Mouse (Mus musculus) left cerebral cortex, adult 2 months (tissue): ENCODE results near the gene Vwf. TPM values are rescaled to one million over a fixed set of nuclear protein-coding genes. Genes with fewer than 3 reads are reported as not detected.

ENCODE experiments used
- DNase-seq, 2 experiments: peaks; one replicate each; pipeline ENCODE4 v3.0.0; 2021 to 2022; ENCODE audit warnings: low spot score in 2 of 2, mixed read lengths in 1 of 2; ENCODE audit errors: extremely low spot score in 1 of 2
- H3K27ac ChIP-seq: fragments of 200-600 bp; 2 replicates; pipeline ENCODE4 v1.8.1; 2022
- H3K4me3 ChIP-seq: fragments of 200-600 bp; 2 replicates; pipeline ENCODE4 v1.8.1; 2022
- CTCF ChIP-seq: fragments of 200-600 bp; IDR thresholded peaks from 2 replicates; pipeline ENCODE4 v1.8.1; 2022; ENCODE audit warnings: antibody characterized with exemption, mild to moderate bottlenecking, moderate library complexity
- intact Hi-C: fragments of 180-260 bp; cut with DNase I; formaldehyde crosslinking; loops from one replicate; pipeline ENCODE4 v1.15.1; 2025
- long read RNA-seq, 2 experiments: library from polyadenylated mRNA; stranded (forward); transcript quantifications; one replicate each; pipeline ENCODE4 v2.0.0; 2021; ENCODE audit warnings: borderline mapping rate in 2 of 2
- total RNA-seq, 2 experiments: library from RNA; stranded (reverse); gene quantifications; 2 replicates each; pipeline ENCODE4 v1.2.3; 2021

Gene Vwf
- total RNA-seq: 10 to 100 TPM; 13.7 to 14.6 TPM
- long read RNA-seq, experiment 1, full-length matches to known transcripts: 6 of 9 reads
- long read RNA-seq, experiment 1, partial matches to known transcripts: 1 of 9 reads
- long read RNA-seq, experiment 1, other reads (novel, unspliced or antisense): 2 of 9 reads
- long read RNA-seq, experiment 2, full-length matches to known transcripts: 20 of 24 reads
- long read RNA-seq, experiment 2, partial matches to known transcripts: 4 of 24 reads
- long read RNA-seq, experiment 2, other reads (novel, unspliced or antisense): 0 of 24 reads

GRCm38 (mm10) chr6:125546474-125546873, at the start of gene Vwf:
Vwf (plus strand) TSS chr6:125546774.
- Histone ChIP-seq H3K4me3 (no peak within 1 kb of the TSS), H3K27ac (no peak within 1 kb of the TSS)
- no peak for TF ChIP-seq CTCF
- no peak for DNase-seq
- intact Hi-C loops: no loop called here

GRCm38 (mm10) chr6:125498062-125498461, 48.5 kb upstream of the Vwf start:
- TF ChIP-seq CTCF: peak; percentile 63
- Histone ChIP-seq H3K4me3 (no peak overlapping the region), H3K27ac (no peak overlapping the region)
- no peak for DNase-seq
- intact Hi-C loops: loop anchor here (1.0 to 2.0 kb wide), 3 partner anchors 72 to 105 kb away; no protein-coding TSS in a partner anchor

GRCm38 (mm10) chr6:125503186-125503802, 43.3 kb upstream of the Vwf start:
- H3K27ac ChIP-seq: no peak overlapping the region
- DNase-seq: no peak
- no peak for TF ChIP-seq CTCF
- intact Hi-C loops: no loop called here
- H3K4me3 ChIP-seq: no peak overlapping the region

GRCm38 (mm10) chr6:125504622-125505355, 41.8 kb upstream of the Vwf start:
- Histone ChIP-seq H3K4me3 (no peak overlapping the region), H3K27ac (no peak overlapping the region)
- TF ChIP-seq CTCF: no peak
- no peak for DNase-seq
- intact Hi-C loops: no loop called here

GRCm38 (mm10) chr6:125506427-125506826, 40.1 kb upstream of the Vwf start:
- H3K4me3 ChIP-seq: no peak overlapping the region
- intact Hi-C loops: no loop called here
- no peak for TF ChIP-seq CTCF
- DNase-seq: no peak
- H3K27ac ChIP-seq: no peak overlapping the region

GRCm38 (mm10) chr6:125509783-125510182, 36.8 kb upstream of the Vwf start:
- no peak overlapping the region for H3K27ac ChIP-seq
- intact Hi-C loops: no loop called here
- no peak overlapping the region for H3K4me3 ChIP-seq
- no peak for TF ChIP-seq CTCF
- no peak for DNase-seq

GRCm38 (mm10) chr6:125510645-125511044, 35.9 kb upstream of the Vwf start:
- intact Hi-C loops: no loop called here
- no peak for DNase-seq
- Histone ChIP-seq H3K4me3 (no peak overlapping the region), H3K27ac (no peak overlapping the region)
- no peak for TF ChIP-seq CTCF

- no peak overlapping the region for H3K4me3 ChIP-seq
- intact Hi-C loops: no loop called here
Observed at GRCm38 (mm10) chr6:125511196-125511595, 35.4 kb upstream of the Vwf start.

GRCm38 (mm10) chr6:125512950-125513596, 33.5 kb upstream of the Vwf start:
- no peak for TF ChIP-seq CTCF
- DNase-seq: no peak
- intact Hi-C loops: no loop called here
- Histone ChIP-seq H3K4me3 (no peak overlapping the region), H3K27ac (no peak overlapping the region)

More at GRCm38 (mm10) chr6:125511196-125511595, 35.4 kb upstream of the Vwf start:
- DNase-seq: no peak
- no peak for TF ChIP-seq CTCF
- H3K27ac ChIP-seq: no peak overlapping the region

- no peak for DNase-seq
- intact Hi-C loops: loop anchor here (2.0 kb wide), 1 partner anchor 255 kb away; no protein-coding TSS in a partner anchor
- Histone ChIP-seq H3K4me3 (no peak overlapping the region), H3K27ac (no peak overlapping the region)
- TF ChIP-seq CTCF: no peak
Observed at GRCm38 (mm10) chr6:125515503-125516315, 30.9 kb upstream of the Vwf start.
